Mouse (Mus musculus): ENCODE data around the gene Epha6. TPM values are rescaled to one million over a fixed set of nuclear protein-coding genes. Genes with fewer than 3 reads are reported as not detected.

Gene Epha6
- polyA plus RNA-seq, 1 experiment from 2014 or later = 1.4 TPM

- Histone ChIP-seq H3K9ac (ENCODE audit: low read length) (no peak overlapping the region), H3K9me3 (ENCODE audit: control insufficient read depth, low read length) (no peaks in the 10 kb centered on the region), H3K4me2 (no peak overlapping the region), H3K27ac (ENCODE audit: low read depth, low read length) (no peak overlapping the region), H3K36me3 (ENCODE audit: control insufficient read depth, insufficient read depth, low read length) (no peaks in the 10 kb centered on the region), H3K27me3 (ENCODE audit: control insufficient read depth, insufficient read depth, low read length) (no peaks in the 10 kb centered on the region), H3K4me1 (ENCODE audit: control insufficient read depth, insufficient read depth, low read length) (no peaks in the 10 kb centered on the region), H3K4me3 (ENCODE audit: low read depth, low read length) (no peak overlapping the region)
- ATAC-seq (ENCODE audit: low FRiP score) = no peak
- no peak for DNase-seq (ENCODE audit: low spot score, missing footprints)
- 86% methylated on average over 1 of the region's 1 CpGs for WGBS
These were observed 321.4 kb downstream of the Epha6 start for GRCm38 (mm10) chr16:60283963-60284362.

GRCm38 (mm10) chr16:60274109-60274508, 331.2 kb downstream of the Epha6 start:
- H3K4me2 ChIP-seq = no peak overlapping the region
- no peaks in the 10 kb centered on the region for H3K27me3 ChIP-seq (ENCODE audit: control insufficient read depth, insufficient read depth, low read length)
- H3K4me3 ChIP-seq (ENCODE audit: low read depth, low read length) = no peak overlapping the region
- H3K9ac ChIP-seq (ENCODE audit: low read length) = no peak overlapping the region
- H3K36me3 ChIP-seq (ENCODE audit: control insufficient read depth, insufficient read depth, low read length) = no peaks in the 10 kb centered on the region
- WGBS = 86% methylated on average over 2 of the region's 2 CpGs
- ATAC-seq (ENCODE audit: low FRiP score) (0 out of 2 replicates have a peak, but pooled peaks have one; percentile 33), DNase-seq (ENCODE audit: low spot score, missing footprints) (no peak)
- no peak overlapping the region for H3K27ac ChIP-seq (ENCODE audit: low read depth, low read length)
- H3K9me3 ChIP-seq (ENCODE audit: control insufficient read depth, low read length) = no peaks in the 10 kb centered on the region
- H3K4me1 ChIP-seq (ENCODE audit: control insufficient read depth, insufficient read depth, low read length) = no peaks in the 10 kb centered on the region

DNA sequence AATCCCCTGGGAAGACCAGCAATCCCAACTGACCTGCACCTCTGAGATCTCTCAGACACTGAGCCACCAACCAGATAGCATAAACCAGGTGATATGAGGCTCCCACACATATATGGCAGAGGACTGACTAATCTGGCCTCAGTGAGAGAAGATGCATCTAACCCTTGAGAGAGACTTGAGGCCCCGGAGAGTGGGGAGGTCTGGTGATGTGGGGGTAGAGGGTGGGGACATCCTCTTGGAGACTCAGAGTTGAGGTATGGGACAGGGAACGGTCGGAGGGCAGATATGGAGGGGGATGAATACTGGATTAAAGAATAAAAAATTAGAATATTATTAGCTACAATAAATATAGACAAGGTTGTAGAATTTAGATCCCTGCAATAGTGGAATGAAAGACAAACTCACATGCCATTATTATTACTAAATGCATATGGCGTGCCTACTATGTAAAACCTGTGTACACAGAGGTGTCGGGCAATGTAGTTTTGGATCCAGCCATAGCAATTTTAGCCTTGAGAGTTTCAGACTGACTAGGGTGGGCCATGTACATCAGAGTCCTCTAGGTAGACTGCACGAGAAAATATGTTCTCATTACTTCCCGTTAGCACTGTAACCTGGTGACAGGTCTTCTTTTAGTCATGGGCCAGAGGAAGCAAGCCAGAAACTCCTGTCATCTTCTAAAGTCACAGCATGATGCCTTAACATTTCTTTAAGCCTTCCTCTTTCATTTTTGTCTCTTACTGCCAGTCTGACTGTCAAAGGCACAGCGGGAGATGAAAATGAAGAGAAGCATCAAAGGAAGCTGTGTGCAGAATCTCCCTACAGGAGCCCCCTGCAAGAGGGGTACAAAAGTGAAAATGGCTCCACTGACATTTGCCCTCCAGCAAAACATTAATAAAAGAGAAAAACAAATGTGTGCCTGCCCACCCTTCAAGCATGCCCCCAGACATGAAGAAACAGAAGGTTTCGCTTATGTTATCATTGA, 338.7 kb downstream of the Epha6 start:
- Histone ChIP-seq H3K27ac (ENCODE audit: low read depth, low read length) (no peak overlapping the region), H3K9me3 (ENCODE audit: control insufficient read depth, low read length) (no peaks in the 10 kb centered on the region), H3K4me2 (no peak overlapping the region), H3K4me1 (ENCODE audit: control insufficient read depth, insufficient read depth, low read length) (no peaks in the 10 kb centered on the region), H3K36me3 (ENCODE audit: control insufficient read depth, insufficient read depth, low read length) (no peaks in the 10 kb centered on the region), H3K27me3 (ENCODE audit: control insufficient read depth, insufficient read depth, low read length) (no peaks in the 10 kb centered on the region), H3K4me3 (ENCODE audit: low read depth, low read length) (no peak overlapping the region), H3K9ac (ENCODE audit: low read length) (no peak overlapping the region)
- ATAC-seq (ENCODE audit: low FRiP score) = peak; percentile 66; the same call in 1 of the 2 replicates
- WGBS = 72% methylated on average over 9 of the region's 9 CpGs
- peak; percentile 81 for DNase-seq (ENCODE audit: low spot score, missing footprints)

DNA sequence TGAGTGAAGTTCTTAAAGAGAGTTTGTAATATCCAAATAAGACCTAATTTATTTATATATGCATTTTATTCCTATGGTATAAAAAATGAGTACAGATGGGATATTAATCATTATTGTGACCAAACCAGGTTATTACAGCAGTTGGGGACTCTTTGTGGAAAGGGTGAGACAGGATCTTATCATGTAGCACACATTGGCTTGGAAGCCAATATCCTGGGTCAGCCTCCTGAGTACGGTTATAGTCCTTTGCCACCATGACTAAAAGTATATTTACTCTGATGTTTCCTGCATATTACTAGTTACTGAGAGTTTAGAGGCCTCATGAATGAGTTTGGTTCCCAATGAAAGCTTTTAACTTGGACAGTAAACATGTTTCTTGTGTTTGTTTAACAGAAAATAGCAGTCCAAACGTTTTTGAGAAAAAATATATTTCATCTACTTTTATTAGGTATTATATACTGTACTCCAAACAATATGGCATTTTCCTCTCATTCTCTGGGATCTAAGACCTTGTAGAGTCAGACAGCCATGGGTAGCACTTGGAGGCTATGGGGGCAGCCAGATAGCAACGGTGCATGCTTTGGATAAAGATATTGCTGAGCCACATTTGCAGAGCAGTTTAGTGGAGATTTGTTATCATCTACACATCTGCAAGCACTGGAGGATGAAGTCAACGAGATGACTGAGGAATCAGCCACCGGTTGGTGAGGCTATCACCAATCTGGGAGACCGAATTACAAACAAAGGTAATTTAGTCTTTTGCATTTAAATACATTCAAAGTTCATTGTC, 340.4 kb downstream of the Epha6 start:
- no peaks in the 10 kb centered on the region for H3K27me3 ChIP-seq (ENCODE audit: control insufficient read depth, insufficient read depth, low read length)
- WGBS = 73% methylated on average over 6 of the region's 6 CpGs
- no peak overlapping the region for H3K9ac ChIP-seq (ENCODE audit: low read length)
- H3K4me2 ChIP-seq = no peak overlapping the region
- no peak overlapping the region for H3K27ac ChIP-seq (ENCODE audit: low read depth, low read length)
- H3K4me3 ChIP-seq (ENCODE audit: low read depth, low read length) = no peak overlapping the region
- H3K4me1 ChIP-seq (ENCODE audit: control insufficient read depth, insufficient read depth, low read length) = no peaks in the 10 kb centered on the region
- ATAC-seq (ENCODE audit: low FRiP score) (no peak), DNase-seq (ENCODE audit: low spot score, missing footprints) (no peak)
- no peaks in the 10 kb centered on the region for H3K9me3 ChIP-seq (ENCODE audit: control insufficient read depth, low read length)
- no peaks in the 10 kb centered on the region for H3K36me3 ChIP-seq (ENCODE audit: control insufficient read depth, insufficient read depth, low read length)

DNA sequence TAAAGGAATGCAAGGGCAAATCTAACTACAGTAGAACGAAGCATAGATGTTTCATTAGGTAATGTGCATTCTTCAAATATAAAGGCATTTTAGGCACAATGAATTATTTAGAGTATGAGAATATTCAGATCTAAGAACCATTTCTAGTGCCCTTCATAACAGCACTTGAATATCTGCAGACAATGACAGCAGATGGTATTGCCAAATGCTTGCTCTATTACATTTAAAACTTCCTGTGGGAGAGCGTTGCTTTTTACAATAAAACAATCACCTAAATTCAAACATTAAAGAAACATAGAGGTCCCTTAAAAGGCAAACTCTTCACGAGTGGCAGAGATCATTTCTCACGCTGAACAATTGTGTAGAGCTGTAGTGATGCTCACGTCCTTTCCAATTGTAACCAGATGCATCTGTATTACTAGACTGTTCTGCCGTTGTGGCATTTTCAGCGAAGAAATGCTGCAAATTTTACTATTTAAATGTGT, 347.1 kb downstream of the Epha6 start:
- DNase-seq (ENCODE audit: low spot score, missing footprints) (no peak), ATAC-seq (ENCODE audit: low FRiP score) (no peak)
- Histone ChIP-seq H3K4me1 (ENCODE audit: control insufficient read depth, insufficient read depth, low read length) (no peaks in the 10 kb centered on the region), H3K9ac (ENCODE audit: low read length) (no peak overlapping the region), H3K4me2 (no peak overlapping the region), H3K27me3 (ENCODE audit: control insufficient read depth, insufficient read depth, low read length) (no peaks in the 10 kb centered on the region), H3K27ac (ENCODE audit: low read depth, low read length) (no peak overlapping the region), H3K36me3 (ENCODE audit: control insufficient read depth, insufficient read depth, low read length) (no peaks in the 10 kb centered on the region), H3K9me3 (ENCODE audit: control insufficient read depth, low read length) (no peaks in the 10 kb centered on the region), H3K4me3 (ENCODE audit: low read depth, low read length) (no peak overlapping the region)
- WGBS = 86% methylated on average over 7 of the region's 7 CpGs

DNA sequence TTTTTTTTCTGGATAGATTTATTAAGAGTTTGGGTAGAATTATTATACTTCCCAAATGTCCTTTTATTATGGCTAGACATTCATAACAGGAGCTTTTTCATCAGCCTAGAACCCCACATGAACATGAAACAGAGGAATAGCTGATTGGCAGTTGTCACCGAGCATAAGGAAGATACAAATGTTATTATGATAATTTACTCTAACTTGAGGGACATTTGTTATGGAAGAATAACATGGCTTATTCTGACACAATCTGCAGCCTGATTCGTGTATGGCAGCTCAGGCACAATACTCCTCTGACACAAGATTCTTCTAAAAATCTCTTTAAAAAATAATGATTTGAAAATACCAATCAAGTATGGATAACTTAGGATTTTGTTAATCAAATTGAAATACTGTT, 347.7 kb downstream of the Epha6 start:
- DNase-seq (ENCODE audit: low spot score, missing footprints) (peak; percentile 33), ATAC-seq (ENCODE audit: low FRiP score) (no peak)
- Histone ChIP-seq H3K27ac (ENCODE audit: low read depth, low read length) (no peak overlapping the region), H3K4me1 (ENCODE audit: control insufficient read depth, insufficient read depth, low read length) (no peaks in the 10 kb centered on the region), H3K36me3 (ENCODE audit: control insufficient read depth, insufficient read depth, low read length) (no peaks in the 10 kb centered on the region), H3K9me3 (ENCODE audit: control insufficient read depth, low read length) (no peaks in the 10 kb centered on the region), H3K27me3 (ENCODE audit: control insufficient read depth, insufficient read depth, low read length) (no peaks in the 10 kb centered on the region), H3K9ac (ENCODE audit: low read length) (no peak overlapping the region), H3K4me2 (no peak overlapping the region), H3K4me3 (ENCODE audit: low read depth, low read length) (no peak overlapping the region)
- WGBS = 83% methylated on average over 2 of the region's 2 CpGs

- DNase-seq (ENCODE audit: low spot score, missing footprints) (peak; percentile 66), ATAC-seq (ENCODE audit: low FRiP score) (no peak)
- H3K4me3 ChIP-seq (ENCODE audit: low read depth, low read length) = no peak overlapping the region
- no peak overlapping the region for H3K27ac ChIP-seq (ENCODE audit: low read depth, low read length)
- no peaks in the 10 kb centered on the region for H3K36me3 ChIP-seq (ENCODE audit: control insufficient read depth, insufficient read depth, low read length)
- H3K9ac ChIP-seq (ENCODE audit: low read length) = no peak overlapping the region
- no peaks in the 10 kb centered on the region for H3K27me3 ChIP-seq (ENCODE audit: control insufficient read depth, insufficient read depth, low read length)
- H3K4me1 ChIP-seq (ENCODE audit: control insufficient read depth, insufficient read depth, low read length) = no peaks in the 10 kb centered on the region
- WGBS = 82% methylated on average over 4 of the region's 4 CpGs
- no peaks in the 10 kb centered on the region for H3K9me3 ChIP-seq (ENCODE audit: control insufficient read depth, low read length)
- no peak overlapping the region for H3K4me2 ChIP-seq
These were observed 348.3 kb downstream of the Epha6 start for GRCm38 (mm10) chr16:60257044-60257443.

DNA sequence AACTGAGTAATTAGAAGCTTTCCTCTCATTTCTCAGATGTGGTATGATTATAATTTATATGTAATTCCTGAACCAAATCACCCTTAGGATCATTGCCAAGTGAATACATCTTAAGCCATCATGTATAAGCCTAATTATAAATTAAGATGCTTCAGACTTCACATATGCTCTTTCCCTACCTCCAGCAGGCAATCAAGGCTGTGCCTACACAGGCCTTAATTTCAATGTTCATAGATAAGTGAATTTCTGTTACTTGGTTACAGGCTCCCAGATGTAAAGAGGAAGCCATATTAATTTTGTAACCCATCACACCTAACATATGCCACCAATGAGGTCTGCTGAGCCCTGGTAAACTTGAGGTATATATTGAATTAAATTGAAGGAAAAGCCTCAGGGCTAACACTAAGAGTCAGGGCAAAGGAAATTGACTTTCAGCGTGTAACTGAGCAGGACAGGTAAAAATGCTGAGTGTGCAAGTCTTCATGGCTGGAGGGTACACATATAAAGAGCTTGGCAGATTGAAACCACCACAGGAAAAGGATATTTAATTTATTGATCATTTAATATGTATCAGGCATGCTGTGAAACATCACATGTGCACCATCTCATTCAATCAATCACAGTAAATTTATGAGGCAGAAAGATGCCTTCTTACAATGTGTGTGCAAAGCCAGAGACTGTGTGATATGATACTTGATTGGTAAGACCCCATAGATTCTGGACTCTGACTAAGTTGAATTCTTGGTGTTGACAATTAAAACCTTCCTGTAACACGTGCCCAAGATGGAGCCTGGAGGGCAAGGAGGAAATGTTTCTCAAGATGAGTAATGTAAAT, 365.8 kb downstream of the Epha6 start:
- no peaks in the 10 kb centered on the region for H3K36me3 ChIP-seq (ENCODE audit: control insufficient read depth, insufficient read depth, low read length)
- no peaks in the 10 kb centered on the region for H3K9me3 ChIP-seq (ENCODE audit: control insufficient read depth, low read length)
- 80% methylated on average over 2 of the region's 2 CpGs for WGBS
- H3K9ac ChIP-seq (ENCODE audit: low read length) = no peak overlapping the region
- no peaks in the 10 kb centered on the region for H3K27me3 ChIP-seq (ENCODE audit: control insufficient read depth, insufficient read depth, low read length)
- H3K27ac ChIP-seq (ENCODE audit: low read depth, low read length) = no peak overlapping the region
- ATAC-seq (ENCODE audit: low FRiP score) (no peak), DNase-seq (ENCODE audit: low spot score, missing footprints) (no peak)
- H3K4me2 ChIP-seq = no peak overlapping the region
- H3K4me3 ChIP-seq (ENCODE audit: low read depth, low read length) = no peak overlapping the region
- H3K4me1 ChIP-seq (ENCODE audit: control insufficient read depth, insufficient read depth, low read length) = no peaks in the 10 kb centered on the region

All from midbrain, embryonic 11.5 days (tissue).